Mouse (Mus musculus) MEL (cell line): Measurements from ENCODE around the gene Dapp1. TPM values are rescaled to one million over a fixed set of nuclear protein-coding genes. Genes with fewer than 3 reads are reported as not detected.

Experiments used
- DNase-seq: peaks from one replicate; pipeline ENCODE4 v3.0.0; 2011; ENCODE audit warnings: low read depth, low spot score
- H3K27ac ChIP-seq: 2 replicates; pipeline ENCODE4 v1.5.1; 2012; ENCODE audit warnings: low read depth, mild to moderate bottlenecking, control low read depth, low read length, moderate library complexity; ENCODE audit not compliant: control insufficient read depth
- H3K27me3 ChIP-seq, 2 experiments: fragments of 150-350 bp in 1 of 2; sonication (generic) in 1 of 2; 2 replicates each; pipeline ENCODE4 v1.6.1; 2012; ENCODE audit warnings: low read length in 2 of 2, mild to moderate bottlenecking in 2 of 2, improper control_type of control experiment in 1 of 2, moderate library complexity in 1 of 2; ENCODE audit not compliant: insufficient read depth in 2 of 2, control insufficient read depth in 1 of 2
- H3K36me3 ChIP-seq, 2 experiments: 2 replicates each; pipeline ENCODE4 v1.6.1; 2012 to 2014; ENCODE audit warnings: low read length in 2 of 2, improper control_type of control experiment in 1 of 2, inconsistent platforms in 1 of 2, mild to moderate bottlenecking in 1 of 2; ENCODE audit not compliant: insufficient read depth in 2 of 2, control insufficient read depth in 1 of 2
- H3K4me1 ChIP-seq, 2 experiments: fragments of 150-350 bp in 1 of 2; sonication (generic) in 1 of 2; 2 replicates each; pipeline ENCODE4 v1.6.1; 2012; ENCODE audit warnings: low read length in 2 of 2, improper control_type of control experiment in 1 of 2, mild to moderate bottlenecking in 1 of 2; ENCODE audit not compliant: insufficient read depth in 2 of 2, control insufficient read depth in 1 of 2
- H3K4me3 ChIP-seq, 2 experiments: fragments of 150-350 bp in 1 of 2; sonication (generic) in 1 of 2; 2 replicates each; pipeline ENCODE4 v1.5.1; 2012; ENCODE audit warnings: low read depth in 2 of 2, low read length in 2 of 2, mild to moderate bottlenecking in 2 of 2, moderate library complexity in 2 of 2, control low read depth in 1 of 2, improper control_type of control experiment in 1 of 2; ENCODE audit not compliant: control insufficient read depth in 1 of 2, insufficient read depth in 1 of 2
- H3K79me2 ChIP-seq: 2 replicates; pipeline ENCODE4 v1.6.1; 2012; ENCODE audit warnings: mild to moderate bottlenecking, low read length, moderate library complexity; ENCODE audit not compliant: control insufficient read depth, poor library complexity, insufficient read depth
- H3K9ac ChIP-seq: 2 replicates; pipeline ENCODE4 v1.6.1; 2012; ENCODE audit warnings: low read depth, mild to moderate bottlenecking, control low read depth, low read length, moderate library complexity; ENCODE audit not compliant: control insufficient read depth, poor library complexity, severe bottlenecking
- H3K9me3 ChIP-seq: fragments of 150-350 bp; sonication (generic); replicated peaks from 2 replicates; pipeline ENCODE4 v1.6.1; 2012; ENCODE audit warnings: mild to moderate bottlenecking, low read length, improper control_type of control experiment, moderate library complexity; ENCODE audit not compliant: insufficient read depth
- BHLHE40 ChIP-seq: IDR thresholded peaks from 2 replicates; pipeline ENCODE4 v1.6.1; 2012; ENCODE audit warnings: low read depth, mild to moderate bottlenecking, inconsistent platforms, low read length, improper control_type of control experiment, borderline replicate concordance
- CHD1 ChIP-seq: IDR thresholded peaks from 2 replicates; pipeline ENCODE4 v1.6.1; 2012; ENCODE audit warnings: low read depth, mild to moderate bottlenecking, inconsistent platforms, low read length, improper control_type of control experiment
- CHD2 ChIP-seq: IDR thresholded peaks from 2 replicates; pipeline ENCODE4 v1.6.1; 2011; ENCODE audit warnings: low read length, improper control_type of control experiment
- CTCF ChIP-seq, 3 experiments: IDR thresholded peaks in 2 of 3; conservative IDR thresholded peaks in 1 of 3; 2 replicates each; pipeline ENCODE4 v1.5.1; 2011 to 2012; ENCODE audit warnings: low read length in 3 of 3, low read depth in 2 of 3, mild to moderate bottlenecking in 2 of 3, improper control_type of control experiment in 1 of 3, inconsistent platforms in 1 of 3, mixed read lengths in 1 of 3, moderate library complexity in 1 of 3; ENCODE audit not compliant: control insufficient read depth in 1 of 3, insufficient read depth in 1 of 3, poor library complexity in 1 of 3, severe bottlenecking in 1 of 3
- E2F4 ChIP-seq: IDR thresholded peaks from 2 replicates; pipeline ENCODE4 v1.6.1; 2011; ENCODE audit warnings: low read depth, low read length, improper control_type of control experiment, borderline replicate concordance
- EP300 ChIP-seq, 2 experiments: IDR thresholded peaks; 2 replicates each; pipeline ENCODE4 v1.6.1; 2011; ENCODE audit warnings: improper control_type of control experiment in 2 of 2, low read length in 2 of 2, low read depth in 1 of 2, mild to moderate bottlenecking in 1 of 2
- ETS1 ChIP-seq: IDR thresholded peaks from 2 replicates; pipeline ENCODE4 v1.6.1; 2012; ENCODE audit warnings: low read depth, mild to moderate bottlenecking, inconsistent platforms, low read length, improper control_type of control experiment, moderate library complexity
- GATA1 ChIP-seq: IDR thresholded peaks from 2 replicates; pipeline ENCODE4 v1.6.1; 2011; ENCODE audit warnings: low read depth, low read length, improper control_type of control experiment
- JUND ChIP-seq: IDR thresholded peaks from 2 replicates; pipeline ENCODE4 v1.6.1; 2011; ENCODE audit warnings: low read depth, mild to moderate bottlenecking, improper control_type of control experiment, low read length
- KAT2A ChIP-seq: conservative IDR thresholded peaks from 2 replicates; pipeline ENCODE4 v1.6.1; 2012; ENCODE audit warnings: low read depth, low read length, improper control_type of control experiment, inconsistent platforms
- MAX ChIP-seq: IDR thresholded peaks from 2 replicates; pipeline ENCODE4 v1.6.1; 2011; ENCODE audit warnings: low read length, improper control_type of control experiment
- MAZ ChIP-seq: IDR thresholded peaks from 2 replicates; pipeline ENCODE4 v1.6.1; 2012; ENCODE audit warnings: low read depth, mild to moderate bottlenecking, inconsistent platforms, low read length, improper control_type of control experiment
- MEF2A ChIP-seq: IDR thresholded peaks from 2 replicates; pipeline ENCODE4 v1.6.1; 2014; ENCODE audit warnings: low read depth, mild to moderate bottlenecking, inconsistent platforms, low read length, improper control_type of control experiment; ENCODE audit not compliant: poor library complexity, insufficient replicate concordance, severe bottlenecking; ENCODE audit errors: extremely low read depth
- MYB ChIP-seq: IDR thresholded peaks from 2 replicates; pipeline ENCODE4 v1.6.1; 2011; ENCODE audit warnings: mild to moderate bottlenecking, low read depth, low read length, improper control_type of control experiment
- NELFE ChIP-seq: IDR thresholded peaks from 2 replicates; pipeline ENCODE4 v1.6.1; 2011; ENCODE audit warnings: low read depth, low read length, improper control_type of control experiment
- NRF1 ChIP-seq: IDR thresholded peaks from 2 replicates; pipeline ENCODE4 v1.6.1; 2014; ENCODE audit warnings: low read depth, mild to moderate bottlenecking, inconsistent platforms, low read length, improper control_type of control experiment, moderate library complexity; ENCODE audit not compliant: poor library complexity, insufficient read depth, severe bottlenecking
- POLR2A ChIP-seq, 2 experiments: IDR thresholded peaks; 2 replicates each; pipeline ENCODE4 v1.6.1; 2011 to 2012; ENCODE audit warnings: low read length in 2 of 2, mild to moderate bottlenecking in 2 of 2, control low read depth in 1 of 2, improper control_type of control experiment in 1 of 2, low read depth in 1 of 2, moderate library complexity in 1 of 2; ENCODE audit not compliant: control insufficient read depth in 1 of 2, insufficient read depth in 1 of 2, poor library complexity in 1 of 2
- POLR2AphosphoS2 ChIP-seq: IDR thresholded peaks from 2 replicates; pipeline ENCODE4 v1.6.1; 2011; ENCODE audit warnings: low read length, improper control_type of control experiment
- POLR2AphosphoS5 ChIP-seq: IDR thresholded peaks from 2 replicates; pipeline ENCODE4 v1.6.1; 2012; ENCODE audit warnings: low read depth, borderline replicate concordance, mild to moderate bottlenecking, inconsistent platforms, low read length, moderate library complexity, mixed read lengths
- RAD21 ChIP-seq: IDR thresholded peaks from 2 replicates; pipeline ENCODE4 v1.6.1; 2011; ENCODE audit warnings: mild to moderate bottlenecking, low read depth, low read length, improper control_type of control experiment
- RCOR1 ChIP-seq: IDR thresholded peaks from 2 replicates; pipeline ENCODE4 v1.6.1; 2012; ENCODE audit warnings: low read depth, mild to moderate bottlenecking, inconsistent platforms, low read length, improper control_type of control experiment
- SIN3A ChIP-seq: IDR thresholded peaks from 2 replicates; pipeline ENCODE4 v1.6.1; 2012; ENCODE audit warnings: low read length, improper control_type of control experiment, inconsistent platforms
- SMC3 ChIP-seq: IDR thresholded peaks from 2 replicates; pipeline ENCODE4 v1.6.1; 2011; ENCODE audit warnings: low read depth, low read length, improper control_type of control experiment
- TAL1 ChIP-seq: IDR thresholded peaks from 2 replicates; pipeline ENCODE4 v1.6.1; 2012; ENCODE audit warnings: mild to moderate bottlenecking, inconsistent platforms, low read length, moderate library complexity, mixed read lengths
- TBP ChIP-seq: IDR thresholded peaks from 2 replicates; pipeline ENCODE4 v1.8.0; 2011; ENCODE audit warnings: low read depth, low read length, improper control_type of control experiment
- TCF12 ChIP-seq: IDR thresholded peaks from 2 replicates; pipeline ENCODE4 v1.6.1; 2014; ENCODE audit warnings: low read depth, mild to moderate bottlenecking, inconsistent platforms, low read length, improper control_type of control experiment, moderate library complexity
- USF1 ChIP-seq: IDR thresholded peaks from 2 replicates; pipeline ENCODE4 v1.6.1; 2014; ENCODE audit warnings: low read depth, mild to moderate bottlenecking, inconsistent platforms, low read length, improper control_type of control experiment, moderate library complexity
- USF2 ChIP-seq, 2 experiments: IDR thresholded peaks; 2 replicates each; pipeline ENCODE4 v1.6.1; 2011 to 2012; ENCODE audit warnings: improper control_type of control experiment in 2 of 2, low read length in 2 of 2, borderline replicate concordance in 1 of 2, inconsistent platforms in 1 of 2, low read depth in 1 of 2, mild to moderate bottlenecking in 1 of 2; ENCODE audit not compliant: insufficient read depth in 1 of 2
- ZC3H11A ChIP-seq: IDR thresholded peaks from 2 replicates; pipeline ENCODE4 v1.6.1; 2012; ENCODE audit warnings: low read depth, mild to moderate bottlenecking, inconsistent platforms, low read length, improper control_type of control experiment
- ZKSCAN1 ChIP-seq: IDR thresholded peaks from 2 replicates; pipeline ENCODE4 v1.6.1; 2012; ENCODE audit warnings: low read depth, mild to moderate bottlenecking, inconsistent platforms, low read length, improper control_type of control experiment, moderate library complexity
- ZMIZ1 ChIP-seq: IDR thresholded peaks from 2 replicates; pipeline ENCODE4 v1.6.1; 2012; ENCODE audit warnings: low read depth, mild to moderate bottlenecking, inconsistent platforms, low read length, improper control_type of control experiment, moderate library complexity
- ZNF384 ChIP-seq: IDR thresholded peaks from 2 replicates; pipeline ENCODE4 v1.6.1; 2012; ENCODE audit warnings: low read depth, mild to moderate bottlenecking, inconsistent platforms, low read length, improper control_type of control experiment
- polyA plus RNA-seq, 2 experiments: library from polyadenylated mRNA; stranded (reverse) in 1 of 2; unstranded in 1 of 2; fragments of >175 nt in 1 of 2; fragments of >200 nt in 1 of 2; gene quantifications; 2 replicates each; pipeline versions ENCODE4 v1.2.1 to v1.2.4; 2012; ENCODE audit warnings: low replicate concordance in 2 of 2, low read depth in 1 of 2; ENCODE audit not compliant: insufficient read length in 2 of 2, insufficient read depth in 1 of 2, missing spikeins in 1 of 2
- total RNA-seq: library from RNA; depleted of rRNA; stranded (reverse); fragments of 300-350 nt; gene quantifications from 2 replicates; pipeline ENCODE4 v1.2.3, GENCODE M21; 2012

Dapp1 gene
- total and polyA plus RNA-seq, 3 experiments, result 45.7 to 91.5 (median 67.3) TPM

GRCm38 (mm10) chr3:137972989-137973388, 8.4 kb downstream of the Dapp1 start:
- H3K27ac ChIP-seq, result peak overlapping the region; percentile 84
- H3K27me3 ChIP-seq, result no peaks in the 10 kb centered on the region
- H3K9ac ChIP-seq, result peak overlapping the region; percentile 50
- peaks cover 58% of the 10 kb centered on the region for H3K79me2 ChIP-seq
- H3K36me3 ChIP-seq, result peaks cover 13 to 81% of the 10 kb centered on the region in 2 experiments
- no peak for DNase-seq
- H3K9me3 ChIP-seq, result no peaks in the 10 kb centered on the region
- H3K4me1 ChIP-seq, result peaks cover 51 to 73% of the 10 kb centered on the region in 2 experiments
- TF ChIP-seq ZC3H11A (no peak), MAX (no peak), ZNF384 (no peak), POLR2A (IDR thresholded peaks at IDR 0.05; ENCODE audit: control insufficient read depth in 1 of 2, insufficient read depth in 1 of 2, low read depth in 1 of 2, low read length in 2 of 2, poor library complexity in 1 of 2) (no peak), ZMIZ1 (no peak)
- H3K4me3 ChIP-seq, result no peak overlapping the region; a peak in 1 of 4 replicates

- H3K27ac ChIP-seq, result peak overlapping the region; percentile 84
- H3K4me1 ChIP-seq, result peaks cover 55 to 73% of the 10 kb centered on the region in 2 experiments
- TF ChIP-seq MAZ (no peak), ZKSCAN1 (no peak), E2F4 (no peak), TBP (peak; percentile 96), MEF2A (no peak), GATA1 (peak; percentile 86), SMC3 (no peak), TCF12 (peak; percentile 86), RCOR1 (peak; percentile 44; the same call in 1 of the 2 replicates), CHD2 (no peak), POLR2AphosphoS5 (0 out of 2 replicates have a peak, but pooled peaks have one; percentile 26), ZMIZ1 (no peak), NELFE (no peak), JUND (no peak), ETS1 (peak; percentile 92), RAD21 (no peak), NRF1 (no peak), USF2 (IDR thresholded peaks at IDR 0.05; ENCODE audit: borderline replicate concordance in 1 of 2, insufficient read depth in 1 of 2, low read depth in 1 of 2, low read length in 2 of 2) (no peak), EP300 (IDR thresholded peaks at IDR 0.05; ENCODE audit: low read depth in 1 of 2, low read length in 2 of 2) (peak; percentile 83 to 89), MYB (no peak; the same call in 1 of the 2 replicates), USF1 (no peak), BHLHE40 (no peak), CHD1 (no peak), SIN3A (peak; percentile 61), CTCF (IDR thresholded peaks at IDR 0.05 in 2 of 3, conservative IDR thresholded peaks at IDR 0.05 in 1 of 3; ENCODE audit: control insufficient read depth in 1 of 3, insufficient read depth in 1 of 3, low read depth in 2 of 3, low read length in 3 of 3, poor library complexity in 1 of 3, severe bottlenecking in 1 of 3) (no peak), MAX (0 out of 2 replicates have a peak, but pooled peaks have one; percentile 23), POLR2AphosphoS2 (no peak), TAL1 (peak; percentile 65), KAT2A (no peak), ZNF384 (no peak)
Observed at GRCm38 (mm10) chr3:137972224-137972623, 9.1 kb downstream of the Dapp1 start.

More at GRCm38 (mm10) chr3:137972224-137972623, 9.1 kb downstream of the Dapp1 start:
- Histone ChIP-seq H3K79me2 (peaks cover 54% of the 10 kb centered on the region), H3K4me3 (peak overlapping the region in 1 of 2 experiments; percentile 6; a peak in 1 of 4 replicates), H3K27me3 (no peaks in the 10 kb centered on the region), H3K9ac (peak overlapping the region; percentile 50), H3K9me3 (no peaks in the 10 kb centered on the region), H3K36me3 (peaks cover 16 to 81% of the 10 kb centered on the region in 2 experiments)
- peak; percentile 92 for DNase-seq
